ENCODE assay signal across 18 mouse cellular contexts in genomic region chr17:81694977-81695376, GRCm38 (mm10).
"Had no signal": no experiment of that assay in that cellular context is flagged by ENCODE, and none has a peak within 500 bp of the region (broad histone marks: within the 10 kb centered on the region; RNA-seq: fewer than 3 reads in every experiment).

No protein-coding gene starts in this region.

- H3K4me3 ChIP-seq: megakaryocyte, embryonic 14.5 days; neural tube, embryonic 13.5 days; neural tube, embryonic 15.5 days had no signal

- ATAC-seq: midbrain, embryonic 16.5 days had no signal

- H3K36me3 ChIP-seq: neural tube, embryonic 13.5 days; neural tube, embryonic 15.5 days had no signal

- H3K27ac ChIP-seq: neural tube, embryonic 13.5 days; neural tube, embryonic 15.5 days had no signal

- H3K27me3 ChIP-seq: megakaryocyte, embryonic 14.5 days; neural tube, embryonic 13.5 days; neural tube, embryonic 15.5 days had no signal

- H3K9ac ChIP-seq: lung, embryonic 14.5 days; neural tube, embryonic 13.5 days; neural tube, embryonic 15.5 days had no signal

- DNase-seq: lung, adult 18-20 months; lung, embryonic 14.5 days; lung, postnatal 10 days; lung, postnatal 4 days; midbrain, embryonic 14.5 days; retina, postnatal 1 day; right cerebral cortex, adult 18-20 months; right cerebral cortex, postnatal 25 days; right cerebral cortex, postnatal 4 days; spleen, adult 18-20 months; thymus, adult 18-20 months; thymus, postnatal 14 days; thymus, postnatal 36 days had no signal

- H3K4me2 ChIP-seq: lung, embryonic 14.5 days; midbrain, embryonic 11.5 days; neural tube, embryonic 13.5 days; neural tube, embryonic 15.5 days had no signal

- H3K9me3 ChIP-seq: megakaryocyte, embryonic 14.5 days; neural tube, embryonic 13.5 days; neural tube, embryonic 15.5 days had no signal
